Mouse (Mus musculus) midbrain, postnatal 0 days (tissue): ENCODE results near the gene Gjb3. TPM values are rescaled to one million over a fixed set of nuclear protein-coding genes. Genes with fewer than 3 reads are reported as not detected.

Experiments used
- ATAC-seq: fragments of 200-750 bp; cut with Nextera tagmentation; 2 replicates; pipeline ENCODE4 v1.8.0; 2017; ENCODE audit warnings: moderate number of reproducible peaks, mild to moderate bottlenecking, moderate TSS enrichment, moderate library complexity; ENCODE audit not compliant: low FRiP score
- DNase-seq: peaks from one replicate; pipeline ENCODE4 v3.0.0-alpha.2; 2015; ENCODE audit warnings: low spot score
- H3K27ac ChIP-seq: fragments of 300-500 bp; sonication (generic); 2 replicates; pipeline ENCODE4 v1.5.1; 2014; ENCODE audit warnings: low read depth, mild to moderate bottlenecking, low read length, mixed read lengths
- H3K27me3 ChIP-seq: fragments of 300-500 bp; sonication (generic); 2 replicates; pipeline ENCODE4 v1.6.1; 2014; ENCODE audit warnings: low read length, control low read depth, mixed read lengths; ENCODE audit not compliant: insufficient read depth
- H3K36me3 ChIP-seq: fragments of 300-500 bp; sonication (generic); 2 replicates; pipeline ENCODE4 v1.6.1; 2014; ENCODE audit warnings: low read length, control low read depth, mixed read lengths; ENCODE audit not compliant: insufficient read depth
- H3K4me1 ChIP-seq: fragments of 300-500 bp; sonication (generic); 2 replicates; pipeline ENCODE4 v1.6.1; 2014; ENCODE audit warnings: mild to moderate bottlenecking, control low read depth, antibody characterized with exemption, low read length, mixed read lengths; ENCODE audit not compliant: insufficient read depth
- H3K4me2 ChIP-seq: fragments of 300-500 bp; sonication (generic); 2 replicates; pipeline ENCODE4 v1.6.1; 2014; ENCODE audit warnings: low read depth, mild to moderate bottlenecking, low read length, mixed read lengths; ENCODE audit not compliant: poor library complexity, severe bottlenecking
- H3K4me3 ChIP-seq: fragments of 300-500 bp; sonication (generic); 2 replicates; pipeline ENCODE4 v1.5.1; 2014; ENCODE audit warnings: low read depth, mild to moderate bottlenecking, low read length, moderate library complexity
- H3K9ac ChIP-seq: fragments of 300-500 bp; sonication (generic); replicated peaks from 2 replicates; pipeline ENCODE4 v1.6.1; 2014; ENCODE audit warnings: mild to moderate bottlenecking, low read length, moderate library complexity, mixed read lengths; ENCODE audit not compliant: poor library complexity, severe bottlenecking
- H3K9me3 ChIP-seq: fragments of 300-500 bp; sonication (generic); 2 replicates; pipeline ENCODE4 v1.6.1; 2016; ENCODE audit warnings: low read length, control low read depth
- CTCF ChIP-seq: IDR thresholded peaks from 2 replicates; pipeline ENCODE4 v1.5.1; 2016; ENCODE audit warnings: antibody characterized with exemption, mild to moderate bottlenecking
- WGBS: fragments of 180-500 bp; shearing (Covaris S2); extraction: QIAGEN DNeasy Blood & Tissue Kit; methylation state at CpG from one replicate; pipeline ENCODE4 v1.1.7; 2014; 5-methylcytosine and 5-hydroxymethylcytosine counted together
- polyA plus RNA-seq: library from polyadenylated mRNA; unstranded; fragments of >200 nt; fragmentation: Nextera tagmentation; extraction: Ambion mirVana; gene quantifications from 2 replicates; pipeline ENCODE4 v1.2.1, GENCODE M21; 2015
- total RNA-seq: library from RNA; depleted of rRNA; stranded (reverse); fragments of >200 nt; gene quantifications from 2 replicates; pipeline ENCODE4 v1.2.3, GENCODE M21; 2014; rRNA removed

The Gjb3 gene
- total and polyA plus RNA-seq, 2 experiments from 2014 or later = 0.83 to 1.8 TPM

DNA sequence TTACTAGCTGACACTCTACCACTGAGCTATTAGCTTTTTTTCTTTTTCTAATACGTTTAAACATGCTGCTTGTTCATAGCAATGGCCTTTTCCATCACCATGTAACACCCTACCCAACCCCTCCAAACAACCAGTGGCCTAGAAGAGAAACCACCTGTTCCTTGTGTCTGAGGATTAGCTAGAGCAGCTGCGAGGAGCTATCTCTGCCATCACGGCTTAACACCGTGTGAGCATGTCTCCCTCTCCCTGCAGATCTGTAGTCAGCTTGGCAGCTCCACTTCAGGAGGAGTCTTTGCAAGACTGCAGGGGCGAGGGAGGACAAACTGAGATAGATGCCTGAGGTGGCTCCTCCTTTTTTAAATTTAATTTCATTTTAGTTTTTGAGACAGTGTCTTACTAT is 30.1 kb downstream of the Gjb3 start:
- no peaks in the 10 kb centered on the region for H3K36me3 ChIP-seq

GRCm38 (mm10) chr4:127292631-127293030 is 38.0 kb downstream of the Gjb3 start:
- Histone ChIP-seq H3K27me3 (no peaks in the 10 kb centered on the region), H3K4me3 (no peak overlapping the region), H3K36me3 (no peaks in the 10 kb centered on the region), H3K9me3 (no peaks in the 10 kb centered on the region), H3K4me1 (no peaks in the 10 kb centered on the region), H3K9ac (no peak overlapping the region), H3K27ac (no peak overlapping the region), H3K4me2 (no peak overlapping the region)
- ATAC-seq = no peak
- DNase-seq = no peak
- 74% methylated on average over 5 of the region's 5 CpGs for WGBS
- no peak for TF ChIP-seq CTCF

More for the DNA sequence above, 30.1 kb downstream of the Gjb3 start:
- TF ChIP-seq CTCF = no peak
- ATAC-seq = no peak
- no peak overlapping the region for H3K27ac ChIP-seq
- DNase-seq = no peak
- H3K27me3 ChIP-seq = no peaks in the 10 kb centered on the region
- no peaks in the 10 kb centered on the region for H3K4me1 ChIP-seq
- H3K4me2 ChIP-seq = no peak overlapping the region
- H3K9me3 ChIP-seq = no peaks in the 10 kb centered on the region
- H3K9ac ChIP-seq = no peak overlapping the region
- 63% methylated on average over 5 of the region's 5 CpGs for WGBS
- no peak overlapping the region for H3K4me3 ChIP-seq

DNA sequence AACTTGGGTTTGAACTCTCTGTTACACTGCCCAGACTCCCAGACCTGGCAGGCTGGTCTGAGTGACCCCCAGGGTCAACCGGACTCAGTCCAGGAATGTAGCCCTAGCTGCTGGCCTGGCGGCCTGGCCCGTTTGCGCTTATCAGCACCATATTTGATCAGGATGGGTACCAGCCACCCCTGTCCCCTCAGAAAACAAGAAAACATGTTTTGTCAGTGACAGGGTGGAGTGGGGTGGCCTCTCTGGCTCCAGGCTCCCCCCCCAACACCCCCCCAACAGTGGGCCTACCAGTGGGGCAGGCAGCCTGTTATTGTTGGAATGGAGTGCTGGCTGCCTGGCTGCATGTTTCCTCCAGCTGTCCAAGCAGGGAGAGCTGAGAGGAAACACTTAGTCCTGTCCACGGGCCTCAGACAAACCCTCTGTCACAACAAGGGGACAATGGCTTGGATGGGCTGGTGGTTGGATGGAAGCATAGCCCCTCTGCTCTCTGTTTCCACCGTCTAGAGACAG is 41.5 kb downstream of the Gjb3 start:
- WGBS = 80% methylated on average over 6 of the region's 6 CpGs
- DNase-seq (no peak), ATAC-seq (no peak)
- Histone ChIP-seq H3K9ac (no peak overlapping the region), H3K4me1 (no peaks in the 10 kb centered on the region), H3K27ac (no peak overlapping the region), H3K36me3 (no peaks in the 10 kb centered on the region), H3K27me3 (no peaks in the 10 kb centered on the region), H3K4me2 (no peak overlapping the region), H3K9me3 (no peaks in the 10 kb centered on the region), H3K4me3 (no peak overlapping the region)
- no peak for TF ChIP-seq CTCF

DNA sequence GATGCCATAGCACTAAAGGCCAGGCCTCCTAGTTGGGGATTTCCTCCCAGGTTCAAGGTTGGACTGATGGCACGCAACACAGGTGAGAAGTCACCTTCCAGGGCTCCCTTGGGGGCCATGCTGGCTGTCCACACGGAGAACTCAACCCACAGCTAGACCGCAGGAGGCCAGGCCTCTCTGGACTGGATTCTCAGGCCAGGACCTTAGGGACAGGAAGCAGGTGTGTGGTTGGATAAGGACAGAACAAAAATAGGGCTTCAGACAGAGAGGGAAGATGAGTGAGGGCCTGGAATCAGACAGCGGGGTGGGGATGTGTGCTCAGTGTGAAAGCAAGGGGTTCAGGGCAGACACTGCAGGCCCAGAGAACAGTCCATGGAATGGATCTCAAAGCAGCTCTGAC is 43.7 kb downstream of the Gjb3 start:
- no peak for DNase-seq
- no peak overlapping the region for H3K4me2 ChIP-seq
- H3K4me1 ChIP-seq = no peaks in the 10 kb centered on the region
- WGBS = 86% methylated on average over 4 of the region's 4 CpGs
- no peaks in the 10 kb centered on the region for H3K36me3 ChIP-seq
- TF ChIP-seq CTCF = no peak
- no peak for ATAC-seq
- no peak overlapping the region for H3K27ac ChIP-seq
- no peak overlapping the region for H3K9ac ChIP-seq
- H3K27me3 ChIP-seq = no peaks in the 10 kb centered on the region
- no peaks in the 10 kb centered on the region for H3K9me3 ChIP-seq
- no peak overlapping the region for H3K4me3 ChIP-seq

DNA sequence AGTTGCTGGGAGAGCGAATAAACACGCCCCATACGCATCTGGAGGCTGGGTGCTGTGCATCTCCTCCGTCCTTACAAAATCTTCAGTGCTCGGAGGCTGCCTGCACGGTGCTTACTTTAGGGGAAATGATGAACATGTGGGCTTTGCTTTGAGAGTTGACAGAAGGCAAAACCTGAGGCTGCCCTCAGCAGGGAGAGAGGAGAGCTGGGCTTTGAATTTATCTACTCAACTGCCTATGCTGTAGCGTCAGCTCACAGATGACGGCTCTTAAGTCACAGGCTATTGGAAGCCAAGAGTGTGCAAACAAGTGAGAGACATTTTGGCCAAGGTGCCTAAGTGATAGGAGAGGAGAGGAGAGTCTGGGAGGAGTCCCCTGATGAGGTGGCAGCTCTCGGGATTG is 51.4 kb downstream of the Gjb3 start:
- ATAC-seq = no peak
- Histone ChIP-seq H3K27me3 (no peaks in the 10 kb centered on the region), H3K9me3 (no peaks in the 10 kb centered on the region), H3K4me1 (no peaks in the 10 kb centered on the region), H3K9ac (no peak overlapping the region), H3K36me3 (no peaks in the 10 kb centered on the region), H3K27ac (no peak overlapping the region), H3K4me3 (no peak overlapping the region), H3K4me2 (no peak overlapping the region)
- DNase-seq = no peak
- WGBS = 80% methylated on average over 9 of the region's 9 CpGs
- no peak for TF ChIP-seq CTCF

DNA sequence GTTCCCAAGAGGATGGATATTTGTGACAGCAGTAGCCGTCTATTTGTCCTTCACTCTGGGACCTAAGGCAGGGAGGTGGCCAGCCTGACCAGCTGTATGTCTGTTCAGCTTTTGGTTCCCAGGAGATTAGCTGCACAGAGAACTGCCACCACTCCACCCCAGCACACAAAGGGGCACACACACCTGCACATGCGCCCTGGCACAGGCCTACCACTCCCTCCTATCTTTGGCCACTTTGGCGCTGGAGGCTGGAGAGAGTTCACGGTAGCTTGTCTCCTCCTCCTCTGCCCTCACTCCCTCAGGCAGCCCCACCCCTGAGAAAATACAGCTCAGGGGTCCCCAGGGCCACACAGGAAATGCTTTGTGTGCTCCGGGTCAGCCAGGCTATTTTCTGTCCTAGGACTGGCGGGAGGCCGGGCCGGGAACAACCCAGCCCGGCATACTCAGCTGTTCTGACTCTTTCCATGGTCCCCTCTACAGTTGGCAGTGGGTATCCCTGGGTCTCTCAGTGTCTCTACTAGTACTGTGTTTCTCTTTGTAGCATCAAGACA is 52.1 kb downstream of the Gjb3 start:
- no peaks in the 10 kb centered on the region for H3K36me3 ChIP-seq

More for the DNA sequence above, 52.1 kb downstream of the Gjb3 start:
- no peak overlapping the region for H3K4me3 ChIP-seq
- TF ChIP-seq CTCF = no peak
- ATAC-seq (no peak), DNase-seq (no peak)
- no peak overlapping the region for H3K9ac ChIP-seq
- no peaks in the 10 kb centered on the region for H3K9me3 ChIP-seq
- H3K4me1 ChIP-seq = no peaks in the 10 kb centered on the region
- H3K27me3 ChIP-seq = no peaks in the 10 kb centered on the region
- no peak overlapping the region for H3K4me2 ChIP-seq
- WGBS = 65% methylated on average over 9 of the region's 9 CpGs
- H3K27ac ChIP-seq = no peak overlapping the region

Other genes starting within 250 kb of the Gjb3 start
- 2.4 and 5.4 TPM in 2 replicates for gene Tmem35b, start 207.2 kb downstream of the Gjb3 start, total RNA-seq
- gene Tmem35b, start 207.2 kb downstream of the Gjb3 start, polyA plus RNA-seq = 12.8 and 14.0 TPM in 2 replicates
- 131 and 156 TPM in 2 replicates for gene Dlgap3, start 161.6 kb downstream of the Gjb3 start, total RNA-seq
- 34.5 and 34.8 TPM in 2 replicates for gene Dlgap3, start 161.6 kb downstream of the Gjb3 start, polyA plus RNA-seq
- 26.3 and 38.3 TPM in 2 replicates for gene Smim12, start 87.1 kb downstream of the Gjb3 start, total RNA-seq
- gene Smim12, start 87.1 kb downstream of the Gjb3 start, polyA plus RNA-seq = 50.7 and 56.6 TPM in 2 replicates
- gene Gja4, start 16.8 kb downstream of the Gjb3 start, total RNA-seq = 24.8 and 25.8 TPM in 2 replicates
- 21.9 and 26.5 TPM in 2 replicates for gene Gja4, start 16.8 kb downstream of the Gjb3 start, polyA plus RNA-seq
- gene Gjb4, start 23.2 kb upstream of the Gjb3 start, total RNA-seq = not detected in 2 replicates
- gene Gjb4, start 23.2 kb upstream of the Gjb3 start, polyA plus RNA-seq = not detected in 2 replicates
- 0.33 and 0.49 TPM in 2 replicates for gene Gjb5, start 27.3 kb upstream of the Gjb3 start, total RNA-seq
- 0.18 and 0.35 TPM in 2 replicates for gene Gjb5, start 27.3 kb upstream of the Gjb3 start, polyA plus RNA-seq